Mouse (Mus musculus) left cerebral cortex, postnatal 25 days (tissue): Measurements from ENCODE around the gene Vmn1r234. TPM values are rescaled to one million over a fixed set of nuclear protein-coding genes. Genes with fewer than 3 reads are reported as not detected.
"Not testable (repeated sequence)": the region's sequence is repeated elsewhere in the genome, so short reads cannot be mapped to it uniquely, and the experiment has no call there.

Source experiments
- DNase-seq, 2 experiments: peaks; one replicate each; pipeline ENCODE4 v3.0.0; 2022; ENCODE audit warnings: low spot score in 2 of 2, mixed read lengths in 1 of 2
- intact Hi-C: fragments of 180-260 bp; cut with DNase I; formaldehyde crosslinking; loops from one replicate; pipeline ENCODE4 v1.15.1; 2025
- microRNA-seq, 2 experiments: library from miRNA; unstranded; fragments of <30 nt; microRNA quantifications; one replicate each; pipeline ENCODE4 v1.2.0; 2022
- total RNA-seq, 2 experiments: library from RNA; stranded (reverse); gene quantifications; 2 replicates each; pipeline ENCODE4 v1.2.3; 2021

The Vmn1r234 gene
- not detected for total RNA-seq

GRCm38 (mm10) chr17:21225787-21226186 lies at the start of gene Vmn1r234:
TSS of gene Vmn1r234 (plus strand) at chr17:21226087.
- DNase-seq: no peak
- intact Hi-C loops: no loop called here

DNA sequence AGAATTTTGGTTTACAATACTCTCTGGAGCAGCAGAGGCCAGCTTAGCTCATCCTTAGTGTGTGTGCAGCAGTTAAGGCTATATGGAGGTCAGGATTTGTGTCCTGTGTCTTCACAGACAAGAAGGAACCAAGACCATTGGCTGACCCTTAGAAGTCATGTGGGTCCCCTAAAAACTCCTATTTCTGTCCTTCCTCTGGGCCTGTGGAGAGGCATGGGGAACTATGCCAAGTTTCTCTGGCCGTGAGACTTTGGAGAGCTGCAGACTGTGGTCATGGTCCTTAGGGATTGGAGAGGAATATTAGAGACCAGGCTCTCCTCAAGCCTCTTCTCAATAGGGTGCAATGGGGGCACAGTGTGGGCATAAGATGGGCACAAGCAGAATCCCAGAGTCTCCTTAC lies 14.8 kb upstream of the Vmn1r234 start:
- intact Hi-C loops, DNase-seq: not testable (repeated sequence)

DNA sequence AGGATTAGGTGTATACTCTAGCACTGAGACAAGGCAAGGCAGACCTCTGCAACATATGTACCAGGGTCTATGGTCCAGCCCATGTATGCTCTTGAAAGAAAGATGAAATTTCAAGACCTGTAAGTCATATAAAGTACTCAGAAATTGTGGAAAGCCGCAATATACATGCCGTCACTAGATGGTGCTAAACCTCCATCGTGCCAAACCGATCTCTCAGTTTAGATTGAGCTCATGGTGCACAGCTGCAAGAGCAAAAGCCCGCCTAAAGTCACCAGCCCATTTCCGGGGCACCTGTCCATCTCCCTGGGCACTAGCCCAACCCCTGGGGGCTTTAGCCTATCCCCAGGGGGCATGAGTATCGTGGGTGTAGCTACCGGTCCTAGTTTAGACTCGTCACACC lies 5.8 kb downstream of the Vmn1r234 start:
- intact Hi-C loops: loop anchor here (1.0 to 5.0 kb wide), 2 partner anchors 191 to 286 kb away; no protein-coding TSS in a partner anchor
- DNase-seq: peak; percentile 26 to 52

- intact Hi-C loops: no loop called here
These were observed 30.2 kb downstream of the Vmn1r234 start, which contains the start of gene Vmn1r235 for GRCm38 (mm10) chr17:21256111-21256510. TSS of gene Vmn1r235 (plus strand) at chr17:21256411.

DNA sequence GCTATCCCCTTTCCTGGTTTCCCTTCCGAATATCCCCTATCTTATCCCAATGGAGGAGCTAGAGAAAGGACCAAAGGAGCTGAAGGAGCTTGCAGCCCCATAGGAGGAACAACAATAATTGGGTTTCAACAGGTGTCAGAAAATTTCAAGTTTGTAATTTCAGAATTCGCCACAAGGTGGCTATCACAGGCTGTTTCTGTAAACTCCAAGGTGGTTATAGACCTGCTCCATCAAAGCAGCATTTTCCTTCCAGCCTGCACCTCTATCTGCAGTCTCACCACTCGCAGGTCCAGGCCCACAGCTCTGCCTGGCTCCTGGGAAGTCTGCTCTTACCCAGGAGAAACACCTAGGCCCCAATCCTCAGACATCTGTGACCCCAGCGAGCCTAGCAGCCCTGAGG lies 46.2 kb downstream of the Vmn1r234 start:
- intact Hi-C loops: loop anchor here (1.0 to 5.0 kb wide), 3 partner anchors 110 to 244 kb away; partner anchors contain the start of gene Zfp677
- peak; percentile 64 to 79 for DNase-seq

More at GRCm38 (mm10) chr17:21256111-21256510, 30.2 kb downstream of the Vmn1r234 start, which contains the start of gene Vmn1r235:
- DNase-seq: no peak

GRCm38 (mm10) chr17:21282642-21283041 lies 56.8 kb downstream of the Vmn1r234 start, which contains the start of gene Vmn1r236:
TSS of gene Vmn1r236 (plus strand) at chr17:21282942.
- no peak for DNase-seq
- intact Hi-C loops: no loop called here

GRCm38 (mm10) chr17:21284395-21284794 lies 58.5 kb downstream of the Vmn1r234 start:
- intact Hi-C loops: no loop called here
- DNase-seq: no peak

Small RNAs within 50 kb of the gene (microRNA-seq; reads per million reads assigned to microRNA genes)
- 0 reads per million in 2 experiments for gene Gm26384

Other genes starting within 250 kb of the Vmn1r234 start
- gene Vmn1r233, start 229.6 kb upstream of the Vmn1r234 start, total RNA-seq: not detected
- gene Zfp160, start 217.2 kb upstream of the Vmn1r234 start, total RNA-seq: 10 to 100 TPM; 18.5 to 21.5 TPM
- gene Vmn1r235, start 30.3 kb downstream of the Vmn1r234 start, total RNA-seq: not detected
- gene Vmn1r236, start 56.9 kb downstream of the Vmn1r234 start, total RNA-seq: not detected
- gene Vmn1r237, start 85.8 kb downstream of the Vmn1r234 start, total RNA-seq: not detected
- gene Zfp677, start 157.7 kb downstream of the Vmn1r234 start, total RNA-seq: 1 to 10 TPM; 1.2 to 1.3 TPM
- gene Zfp54, start 197.1 kb downstream of the Vmn1r234 start, total RNA-seq: 1 to 10 TPM in 1 of 2 experiments, under 1 TPM in 1; 0.64 to 1.0 TPM
- gene Zfp51, start 224.3 kb downstream of the Vmn1r234 start, total RNA-seq: 1 to 10 TPM; 4.0 to 4.6 TPM